Mouse (Mus musculus) inflammation-experienced regulatory T-cells, adult 6 months (primary cell): ENCODE data around the gene Klc2. TPM values are rescaled to one million over a fixed set of nuclear protein-coding genes. Genes with fewer than 3 reads are reported as not detected.

Experiments used
- ATAC-seq: one replicate; pipeline ENCODE4 v1.8.0; 2017
- polyA plus RNA-seq, 3 experiments: library from polyadenylated mRNA; unstranded; fragments of 100-300 nt; shearing (Covaris generic); gene quantifications; one replicate each; pipeline ENCODE4 v1.2.1; 2017

Gene Klc2
- polyA plus RNA-seq, 3 experiments from 2014 or later, result 4.4 to 5.0 (median 4.7) TPM

DNA sequence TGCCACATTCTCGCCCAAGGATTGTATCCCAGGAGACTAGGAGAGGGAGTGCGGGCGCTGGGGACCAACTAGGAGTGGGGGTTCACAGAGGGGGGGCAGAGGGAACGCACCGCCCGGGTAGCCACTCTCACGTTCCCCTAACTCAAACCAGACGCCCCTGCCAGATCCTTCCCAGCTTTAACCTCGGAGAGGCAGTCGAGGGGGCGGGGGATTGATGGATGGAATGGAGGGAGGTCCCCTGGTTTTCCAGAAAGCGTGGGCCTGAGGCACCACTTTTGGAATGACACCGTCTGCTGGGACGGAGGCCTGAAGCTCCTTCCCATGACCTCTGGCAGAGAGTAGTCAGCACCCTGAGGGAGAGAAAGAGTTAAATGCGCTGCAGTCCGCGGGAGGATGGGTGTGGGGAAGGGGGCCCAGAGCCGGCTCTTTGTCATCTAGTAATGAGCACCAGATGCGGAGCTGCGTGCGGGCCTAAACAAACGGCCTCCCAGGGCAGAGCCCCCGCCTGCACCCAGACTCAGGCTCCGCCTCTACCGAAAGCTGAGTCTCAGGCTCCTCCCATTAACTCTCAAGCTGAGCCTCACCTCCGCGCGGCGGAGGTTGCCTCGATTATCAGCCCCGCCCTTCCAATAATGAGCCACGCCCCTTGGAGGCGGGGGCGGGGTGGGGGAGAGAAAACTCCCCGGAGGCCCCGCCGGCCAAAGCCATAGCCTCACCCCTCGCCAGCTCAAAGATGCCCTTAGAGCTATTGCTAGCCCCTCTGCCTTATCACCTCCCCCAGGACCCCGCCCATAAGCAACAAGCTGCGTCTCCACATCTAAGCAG is 46.6 kb downstream of the Klc2 start:
- ATAC-seq, result peak; percentile 86

DNA sequence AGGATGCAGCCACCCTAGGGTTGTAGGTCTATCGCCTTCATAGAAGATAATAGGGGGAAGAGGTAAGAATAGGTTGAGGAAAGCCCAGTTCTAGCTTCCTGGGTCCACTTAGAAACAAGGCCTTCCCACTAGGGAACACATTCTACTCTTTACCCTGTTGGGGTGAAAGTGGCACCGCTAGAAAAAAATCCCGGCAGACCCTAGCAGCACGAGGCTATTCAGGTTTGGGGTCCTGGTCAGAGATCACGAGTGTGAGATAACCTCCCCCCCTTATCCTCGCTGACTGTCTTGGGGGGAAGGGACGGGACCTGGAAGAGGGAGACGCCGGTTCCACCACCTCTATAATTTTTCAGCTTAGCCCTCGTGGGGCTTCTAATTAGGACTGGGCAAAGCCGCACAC is 47.3 kb downstream of the Klc2 start:
- ATAC-seq, result no peak

DNA sequence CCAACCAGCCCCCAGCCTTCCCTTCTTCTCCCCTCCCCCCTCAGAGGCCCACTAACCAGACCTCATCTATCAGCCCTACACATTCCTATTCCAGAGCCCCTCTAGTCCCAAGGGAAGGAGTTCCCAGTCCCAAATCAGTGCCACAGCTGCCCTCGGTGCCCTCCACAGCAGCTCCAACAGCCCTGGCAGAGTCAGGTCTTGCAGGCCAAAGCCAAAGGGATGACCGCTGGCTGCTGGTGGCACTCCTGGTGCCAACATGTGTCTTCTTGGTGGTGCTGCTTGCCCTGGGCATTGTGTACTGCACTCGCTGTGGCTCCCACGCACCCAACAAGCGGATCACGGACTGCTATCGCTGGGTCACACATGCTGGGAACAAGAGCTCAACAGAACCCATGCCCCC is 48.4 kb downstream of the Klc2 start:
- ATAC-seq, result no peak

DNA sequence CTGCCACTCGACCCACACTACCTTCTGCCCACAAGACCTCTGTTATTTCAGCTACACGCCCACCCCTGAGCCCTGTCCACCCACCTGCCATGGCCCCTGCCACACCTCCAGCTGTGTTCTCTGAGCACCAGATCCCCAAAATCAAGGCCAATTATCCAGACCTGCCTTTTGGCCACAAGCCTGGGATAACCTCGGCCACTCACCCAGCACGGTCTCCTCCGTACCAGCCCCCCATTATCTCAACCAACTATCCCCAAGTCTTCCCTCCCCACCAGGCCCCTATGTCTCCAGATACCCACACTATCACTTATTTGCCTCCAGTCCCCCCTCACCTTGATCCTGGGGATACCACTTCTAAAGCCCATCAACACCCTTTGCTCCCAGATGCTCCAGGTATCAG is 48.9 kb downstream of the Klc2 start:
- no peak for ATAC-seq

DNA sequence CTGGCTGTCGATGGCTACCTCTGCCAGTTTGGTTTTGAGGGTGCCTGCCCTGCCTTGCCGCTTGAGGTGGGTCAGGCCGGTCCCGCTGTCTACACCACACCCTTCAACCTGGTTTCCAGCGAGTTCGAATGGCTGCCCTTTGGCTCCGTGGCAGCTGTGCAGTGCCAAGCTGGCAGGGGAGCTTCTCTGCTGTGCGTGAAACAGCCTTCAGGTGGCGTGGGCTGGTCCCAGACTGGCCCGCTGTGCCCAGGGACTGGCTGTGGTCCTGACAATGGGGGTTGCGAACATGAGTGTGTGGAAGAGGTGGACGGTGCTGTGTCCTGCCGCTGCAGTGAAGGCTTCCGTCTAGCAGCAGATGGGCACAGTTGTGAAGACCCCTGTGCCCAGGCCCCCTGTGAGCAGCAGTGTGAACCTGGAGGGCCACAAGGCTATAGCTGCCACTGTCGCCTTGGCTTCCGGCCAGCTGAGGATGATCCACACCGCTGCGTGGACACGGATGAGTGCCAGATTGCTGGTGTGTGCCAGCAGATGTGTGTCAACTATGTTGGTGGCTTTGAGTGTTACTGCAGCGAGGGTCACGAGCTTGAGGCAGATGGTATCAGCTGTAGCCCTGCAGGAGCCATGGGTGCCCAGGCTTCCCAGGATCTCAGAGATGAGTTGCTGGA is 49.7 kb downstream of the Klc2 start:
- ATAC-seq, result no peak

DNA sequence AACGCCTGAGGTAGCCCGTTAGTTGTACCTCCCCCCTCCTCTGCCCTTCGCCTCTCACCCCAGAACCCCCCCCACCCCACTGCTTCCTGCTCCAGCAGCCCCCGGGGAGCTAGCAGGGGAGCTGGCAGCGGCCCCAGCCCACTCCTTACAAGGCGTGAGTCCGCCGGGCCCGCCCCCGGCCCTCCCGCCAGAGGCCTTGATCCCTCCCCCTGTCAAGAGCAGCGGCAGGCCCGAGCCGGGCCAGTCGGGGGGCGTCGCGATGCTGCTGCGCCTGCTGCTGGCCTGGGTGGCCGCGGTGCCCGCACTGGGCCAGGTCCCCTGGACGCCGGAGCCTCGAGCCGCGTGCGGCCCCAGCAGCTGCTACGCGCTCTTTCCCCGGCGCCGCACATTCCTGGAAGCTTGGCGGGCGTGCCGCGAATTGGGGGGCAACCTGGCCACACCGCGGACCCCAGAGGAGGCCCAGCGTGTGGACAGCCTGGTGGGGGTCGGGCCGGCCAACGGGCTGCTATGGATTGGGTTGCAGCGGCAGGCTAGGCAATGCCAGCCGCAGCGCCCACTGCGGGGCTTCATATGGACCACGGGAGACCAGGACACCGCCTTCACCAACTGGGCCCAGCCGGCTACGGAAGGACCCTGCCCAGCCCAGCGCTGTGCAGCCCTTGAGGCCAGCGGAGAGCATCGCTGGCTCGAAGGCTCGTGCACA is 50.3 kb downstream of the Klc2 start, which contains the start of gene Cd248:
Gene Cd248 (plus strand): TSS at position 212 of the 703 bp plus-strand sequence.
- no peak for ATAC-seq

DNA sequence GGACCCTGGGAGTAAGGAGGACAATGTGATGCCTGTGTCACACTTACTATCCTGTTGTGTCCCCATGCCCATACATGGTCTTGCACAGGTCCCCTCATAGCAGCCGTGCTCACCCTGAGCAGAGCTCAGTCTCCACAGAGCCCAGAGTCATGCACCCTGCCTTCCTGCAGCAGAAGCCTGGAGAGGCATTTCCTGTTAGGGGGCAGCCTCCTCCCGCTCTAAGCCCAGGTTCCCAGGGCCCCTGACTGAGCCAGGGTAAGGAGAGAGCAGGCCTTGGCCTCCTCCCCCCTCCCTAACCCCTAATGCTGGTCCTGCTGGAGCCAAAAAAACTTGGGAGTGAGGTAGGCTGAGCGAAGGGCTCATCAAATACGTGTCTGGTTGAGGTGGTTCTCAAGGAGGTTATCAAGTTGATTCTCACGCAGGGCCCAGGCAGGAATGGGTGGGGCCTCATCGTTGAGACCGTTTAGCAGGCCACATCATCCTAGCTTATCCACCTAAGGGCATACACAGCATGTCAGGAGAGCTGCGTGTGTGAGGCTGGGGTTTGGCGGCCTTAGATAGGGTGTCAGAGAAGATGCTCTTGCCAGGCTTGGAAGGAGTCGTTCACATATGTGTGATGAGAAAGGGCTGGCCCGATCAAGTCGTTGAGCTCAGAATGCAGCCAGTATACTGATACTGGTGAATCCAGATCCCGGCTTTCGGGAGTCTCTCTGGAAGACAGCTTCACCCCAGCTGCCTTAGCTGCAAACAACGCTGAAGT is 51.1 kb downstream of the Klc2 start:
- ATAC-seq, result no peak

DNA sequence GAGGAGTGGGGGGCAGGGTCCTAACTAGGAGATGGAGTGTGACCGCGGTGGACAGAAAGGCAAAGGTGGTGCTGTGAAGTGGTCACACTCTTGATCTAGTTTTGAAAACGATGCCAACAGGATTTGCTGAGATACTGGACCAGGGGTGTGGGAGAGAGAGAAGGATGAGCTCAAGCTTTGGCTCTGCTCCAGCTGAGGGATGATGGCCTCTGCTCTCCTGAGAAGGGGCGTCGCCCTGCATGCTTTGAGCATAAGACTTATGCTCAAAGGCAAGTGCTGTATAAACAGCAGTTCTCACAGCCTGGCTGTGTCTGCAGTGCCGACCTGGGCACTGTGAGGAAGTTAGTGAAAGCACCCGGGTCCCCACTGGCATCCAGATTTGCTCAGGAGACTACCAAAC is 53.3 kb downstream of the Klc2 start:
- ATAC-seq, result no peak

DNA sequence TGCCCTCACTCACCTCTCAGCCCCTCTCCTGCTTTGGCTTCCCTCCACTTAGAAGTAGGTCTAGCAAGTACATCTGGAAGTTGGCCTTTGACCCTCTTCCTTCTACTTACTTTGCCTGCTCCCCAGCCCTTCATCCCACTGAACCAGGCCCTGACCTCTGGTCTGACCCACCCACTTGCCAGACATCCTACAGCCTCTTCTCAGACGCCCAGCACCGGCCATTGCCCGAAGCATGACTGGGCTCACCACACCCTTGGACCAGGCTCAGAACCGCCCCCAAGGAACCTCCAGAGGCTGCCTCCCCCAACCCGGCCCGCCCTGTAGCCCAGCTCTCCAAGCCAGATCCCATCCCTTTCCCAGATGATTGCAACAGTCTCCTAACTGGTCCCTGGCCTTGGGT is 55.9 kb downstream of the Klc2 start:
- ATAC-seq, result no peak

DNA sequence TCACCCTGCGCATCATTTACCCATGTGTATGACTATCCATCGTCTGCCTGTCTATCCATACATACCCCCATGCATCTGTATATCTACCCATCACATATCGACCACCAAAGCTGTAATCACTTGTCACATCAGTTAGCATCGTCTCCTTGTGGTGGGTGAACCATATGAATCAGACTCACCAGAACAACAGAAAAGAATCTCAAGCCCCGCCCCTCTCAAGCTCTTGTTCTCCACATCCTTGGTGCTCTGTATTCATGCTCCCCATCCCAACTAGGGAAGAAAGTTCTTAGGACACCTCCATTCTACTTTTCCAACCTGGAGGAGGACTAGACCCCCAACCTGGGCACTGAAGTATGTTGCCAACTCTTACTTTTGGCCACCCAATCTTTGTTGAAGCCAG is 56.3 kb downstream of the Klc2 start:
- no peak for ATAC-seq

DNA sequence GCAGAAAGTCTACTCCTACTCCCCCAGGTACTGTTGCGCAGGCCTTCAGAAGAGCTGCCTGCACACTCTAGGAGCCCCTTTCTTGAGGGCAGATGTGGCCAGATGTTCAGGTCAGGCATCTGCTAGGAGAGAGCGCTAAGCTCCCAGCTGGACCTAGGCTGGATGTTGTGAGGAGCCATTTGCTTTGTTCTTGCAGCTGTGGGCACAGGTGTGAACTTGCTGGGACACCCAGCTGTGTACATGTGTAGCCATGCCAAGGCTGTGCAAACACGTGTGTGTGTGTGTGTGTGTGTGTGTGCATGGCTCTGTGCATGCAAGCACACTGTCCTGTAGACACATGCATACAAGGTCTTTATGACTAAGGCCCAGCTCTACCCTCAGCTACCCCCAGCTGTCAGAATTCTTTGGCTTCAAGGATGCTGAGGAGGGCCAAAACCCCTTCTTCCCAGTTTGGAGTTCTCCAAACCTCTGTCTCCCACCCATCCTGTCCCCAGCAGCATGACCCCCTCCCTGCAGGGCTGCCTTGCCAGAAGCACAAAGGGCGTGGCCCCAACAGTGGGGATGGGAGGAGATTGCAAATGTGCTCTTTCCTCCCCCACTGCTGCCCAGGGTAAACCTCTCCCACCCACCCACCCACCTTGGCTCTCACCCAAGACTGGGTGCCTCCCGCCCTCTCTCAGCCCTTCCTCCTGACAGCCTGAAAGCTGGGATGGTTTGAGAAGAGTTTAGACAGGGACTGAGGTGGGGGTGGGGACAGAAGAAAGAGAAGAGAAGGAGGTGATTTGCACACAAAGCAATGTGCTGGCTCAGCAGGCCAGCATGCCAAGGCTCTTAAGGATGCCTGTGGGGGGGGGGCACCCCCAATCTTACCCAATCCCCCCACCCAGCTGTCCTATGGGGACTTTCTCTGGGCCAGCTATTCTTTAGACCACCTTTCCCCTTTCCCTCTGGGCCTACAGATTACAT is 57.7 kb downstream of the Klc2 start:
- no peak for ATAC-seq

DNA sequence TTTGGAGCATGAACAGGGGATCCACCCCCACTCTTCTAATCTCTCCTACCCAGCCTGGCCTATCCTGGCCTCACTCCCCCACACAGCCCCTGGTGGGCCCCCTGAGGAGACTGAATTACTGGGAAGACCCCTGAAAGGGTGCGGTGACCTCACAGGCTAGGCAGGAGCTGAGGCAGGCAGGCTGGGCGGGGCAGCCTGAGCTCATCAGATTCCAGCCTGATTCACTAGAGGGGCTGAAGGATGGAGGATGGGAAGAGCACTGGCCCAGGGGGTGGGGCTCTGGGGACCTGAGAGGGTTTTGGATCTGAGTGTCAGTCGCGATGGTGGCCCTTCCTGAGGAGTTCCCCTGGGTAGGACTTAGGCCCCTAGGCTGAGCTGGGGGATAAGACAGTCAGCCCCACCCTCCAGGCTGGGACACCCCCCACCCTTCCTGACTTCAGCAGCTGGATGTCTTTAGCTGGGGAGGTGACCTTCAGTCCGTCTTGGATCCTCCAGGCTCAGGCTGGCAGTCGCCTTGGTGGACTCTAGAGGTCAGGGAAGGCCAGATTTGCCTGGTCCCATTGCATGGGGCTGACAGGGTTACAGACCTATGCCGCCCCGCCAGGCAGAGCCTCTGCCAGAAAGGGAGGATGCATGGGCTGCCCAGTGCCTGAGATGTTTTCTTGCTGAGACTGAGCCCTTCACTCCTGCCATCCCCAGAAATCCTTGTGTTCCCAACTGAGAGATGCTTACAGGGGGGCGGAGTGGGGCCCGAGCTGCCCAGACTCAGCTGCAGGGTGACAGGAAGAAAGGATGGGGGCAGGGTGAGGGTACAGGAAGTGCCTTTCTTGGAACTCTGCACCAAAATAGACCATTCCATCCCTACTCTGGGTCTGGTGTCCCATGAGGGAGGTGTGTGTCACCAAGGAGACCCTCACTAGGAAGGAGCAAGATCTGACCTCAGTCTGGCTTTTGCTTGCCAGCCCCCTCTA is 59.3 kb downstream of the Klc2 start:
- no peak for ATAC-seq

DNA sequence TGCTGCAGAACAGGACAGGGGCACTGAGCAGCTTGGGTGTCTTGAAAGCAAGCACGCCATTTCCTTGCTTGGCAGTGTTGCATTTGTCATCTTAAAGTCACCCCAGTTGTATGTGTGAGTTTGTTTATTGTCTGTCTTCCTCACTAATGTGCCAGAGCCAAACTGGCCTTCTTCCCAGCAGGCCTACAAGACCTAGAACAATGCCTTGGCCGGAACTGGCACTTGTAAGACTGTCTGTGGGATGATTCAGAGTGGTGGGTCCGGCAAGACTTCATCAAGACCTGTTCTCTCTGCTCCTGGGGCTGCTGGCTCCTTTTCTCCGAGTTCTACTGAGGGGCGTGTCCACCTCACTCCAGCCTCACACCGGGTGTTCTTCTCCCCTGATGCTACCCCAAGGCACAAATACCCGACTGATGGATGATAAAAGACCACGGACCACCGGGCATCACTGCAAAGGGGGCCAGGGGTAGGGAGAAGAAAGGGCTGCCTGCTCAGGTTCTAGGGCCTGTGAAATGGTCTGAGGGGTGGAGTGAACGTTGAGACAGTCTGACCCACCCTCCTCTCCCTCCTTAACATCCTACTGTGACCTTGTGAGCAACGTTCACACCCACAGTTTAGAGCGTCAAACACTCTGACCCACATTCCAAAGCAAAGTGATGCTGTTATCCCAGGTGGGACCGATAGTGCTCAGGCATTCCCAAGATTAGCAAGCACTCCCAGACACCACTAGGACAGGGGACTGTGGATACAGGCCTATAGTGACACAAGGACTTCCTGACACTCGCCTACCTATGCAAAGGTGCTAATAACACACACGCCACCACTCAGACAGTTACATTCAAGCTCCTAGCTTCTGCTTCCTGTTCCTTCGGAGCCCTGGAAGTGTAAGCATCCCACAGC is 60.2 kb downstream of the Klc2 start:
- no peak for ATAC-seq

Other genes starting within 250 kb of the Klc2 start
- under 1 TPM in 1 of 3 experiments, not detected in 2; 0.36 TPM for gene Actn3, start 240.7 kb downstream of the Klc2 start, polyA plus RNA-seq
- gene Zdhhc24, start 239.9 kb downstream of the Klc2 start, polyA plus RNA-seq, result 1 to 10 TPM; 5.1 to 6.7 (median 6.7) TPM
- gene Bbs1, start 211.9 kb downstream of the Klc2 start, polyA plus RNA-seq, result 1 to 10 TPM in 1 of 3 experiments, under 1 TPM in 1, not detected in 1; 0.41 to 1.0 TPM
- 10 to 100 TPM; 45.9 to 56.8 (median 47.7) TPM for gene Dpp3, start 190.3 kb downstream of the Klc2 start, polyA plus RNA-seq
- under 1 TPM in 1 of 3 experiments, not detected in 2; 0.39 TPM for gene Peli3, start 175.4 kb downstream of the Klc2 start, polyA plus RNA-seq
- gene Mrpl11, start 156.4 kb downstream of the Klc2 start, polyA plus RNA-seq, result 10 to 100 TPM; 76.1 to 89.6 (median 87.7) TPM
- gene Npas4, start 128.2 kb downstream of the Klc2 start, polyA plus RNA-seq, result 1 to 10 TPM in 2 of 3 experiments, under 1 TPM in 1; 0.60 to 1.9 (median 1.4) TPM
- 1 to 10 TPM in 2 of 3 experiments, under 1 TPM in 1; 0.20 to 2.4 (median 1.7) TPM for gene Slc29a2, start 94.7 kb downstream of the Klc2 start, polyA plus RNA-seq
- gene B4gat1, start 79.7 kb downstream of the Klc2 start, polyA plus RNA-seq, result 10 to 100 TPM; 10.3 to 12.5 (median 10.4) TPM
- gene AC124502.3, start 79.7 kb downstream of the Klc2 start, polyA plus RNA-seq, result under 1 TPM; 0.41 to 0.81 (median 0.44) TPM
- 100 to 1,000 TPM in 2 of 3 experiments, 10 to 100 TPM in 1; 98.2 to 118 (median 109) TPM for gene Brms1, start 77.2 kb downstream of the Klc2 start, polyA plus RNA-seq
- under 1 TPM in 1 of 3 experiments, not detected in 2; 0.19 TPM for gene Rin1, start 68.1 kb downstream of the Klc2 start, polyA plus RNA-seq
- gene Cd248, start 50.5 kb downstream of the Klc2 start, polyA plus RNA-seq, result not detected
- gene Tmem151a, start 33.0 kb downstream of the Klc2 start, polyA plus RNA-seq, result not detected
- gene Yif1a, start 30.0 kb downstream of the Klc2 start, polyA plus RNA-seq, result 10 to 100 TPM; 45.7 to 65.4 (median 46.2) TPM
- gene Cnih2, start 20.0 kb downstream of the Klc2 start, polyA plus RNA-seq, result under 1 TPM in 2 of 3 experiments, not detected in 1; 0.50 to 0.59 TPM
- gene Rab1b, start 11.5 kb downstream of the Klc2 start, polyA plus RNA-seq, result 100 to 1,000 TPM in 2 of 3 experiments, 10 to 100 TPM in 1; 83.1 to 152 (median 102) TPM
- 10 to 100 TPM; 11.8 to 19.8 (median 19.2) TPM for gene Pacs1, start 154.6 kb upstream of the Klc2 start, polyA plus RNA-seq
- 100 to 1,000 TPM; 316 to 410 (median 348) TPM for gene Sf3b2, start 176.9 kb upstream of the Klc2 start, polyA plus RNA-seq
- gene Gal3st3, start 179.8 kb upstream of the Klc2 start, polyA plus RNA-seq, result under 1 TPM in 1 of 3 experiments, not detected in 2; 0.15 TPM
- not detected for gene Catsper1, start 217.2 kb upstream of the Klc2 start, polyA plus RNA-seq
- 10 to 100 TPM in 1 of 3 experiments, 1 to 10 TPM in 2; 3.1 to 11.4 (median 5.6) TPM for gene Cst6, start 231.0 kb upstream of the Klc2 start, polyA plus RNA-seq
- 10 to 100 TPM; 45.7 to 58.4 (median 53.4) TPM for gene Eif1ad, start 248.2 kb upstream of the Klc2 start, polyA plus RNA-seq
- gene Banf1, start 248.6 kb upstream of the Klc2 start, polyA plus RNA-seq, result 100 to 1,000 TPM; 233 to 353 (median 259) TPM